8 mouse cellular contexts compared by ENCODE assay signal in genomic region chr7:142316558-142316957, GRCm38 (mm10). TPM values are rescaled to one million over a fixed set of nuclear protein-coding genes. Genes with fewer than 3 reads are reported as not detected.
A peak's percentile ranks its signal among the peaks of the same experiment; 100 is the strongest.
DNase-seq lines count a peak whose midpoint lies in the region; ATAC-seq and TF ChIP-seq lines count a peak whose summit lies in the region.

No protein-coding gene starts in this region.

- H3K4me3 ChIP-seq in lung, adult 2 months (replicated peaks; ENCODE audit: extremely low read depth, low read depth, low read length), result no peak overlapping the region
- no peak overlapping the region for H3K4me3 ChIP-seq in forebrain, embryonic 13.5 days
- no peak overlapping the region for H3K4me3 ChIP-seq in stomach, embryonic 15.5 days (replicated peaks)

- 28% methylated on average over 6 of the region's 6 CpGs for WGBS in lung, adult 2 months
- WGBS in forebrain, embryonic 13.5 days, result 43% methylated on average over 6 of the region's 6 CpGs
- WGBS in stomach, embryonic 15.5 days, result 31% methylated on average over 6 of the region's 6 CpGs

- no peak for TF ChIP-seq POLR2A in lung, adult 2 months (IDR thresholded peaks at IDR 0.05; ENCODE audit: borderline replicate concordance, extremely low read depth, low read depth, low read length)

- H3K9me3 ChIP-seq in forebrain, embryonic 13.5 days (replicated peaks), result no peaks in the 10 kb centered on the region
- H3K9me3 ChIP-seq in stomach, embryonic 15.5 days, result no peaks in the 10 kb centered on the region

- no peaks in the 10 kb centered on the region for H3K27me3 ChIP-seq in forebrain, embryonic 13.5 days
- H3K27me3 ChIP-seq in stomach, embryonic 15.5 days (replicated peaks), result no peaks in the 10 kb centered on the region

- no peak overlapping the region for H3K27ac ChIP-seq in forebrain, embryonic 13.5 days
- H3K27ac ChIP-seq in stomach, embryonic 15.5 days, result no peak overlapping the region

- H3K36me3 ChIP-seq in forebrain, embryonic 13.5 days (ENCODE audit: poor library complexity, severe bottlenecking), result no peaks in the 10 kb centered on the region
- H3K36me3 ChIP-seq in stomach, embryonic 15.5 days, result no peaks in the 10 kb centered on the region

- peak; percentile 55 for TF ChIP-seq CTCF in lung, adult 2 months (IDR thresholded peaks at IDR 0.05; ENCODE audit: insufficient read depth, low read length)

- H3K4me2 ChIP-seq in forebrain, embryonic 13.5 days, result no peak overlapping the region
- no peak overlapping the region for H3K4me2 ChIP-seq in stomach, embryonic 15.5 days

- no peaks in the 10 kb centered on the region for H3K4me1 ChIP-seq in lung, adult 2 months (ENCODE audit: control insufficient read depth, insufficient read depth, low read length)
- peaks cover 7% of the 10 kb centered on the region for H3K4me1 ChIP-seq in forebrain, embryonic 13.5 days
- peaks cover 14% of the 10 kb centered on the region; the same call in 1 of the 2 replicates for H3K4me1 ChIP-seq in stomach, embryonic 15.5 days

- 0 out of 2 replicates have a peak, but pooled peaks have one; percentile 61 for ATAC-seq in forebrain, embryonic 13.5 days
- peak; percentile 51; the same call in 1 of the 2 replicates for ATAC-seq in stomach, embryonic 15.5 days (ENCODE audit: insufficient read depth, low FRiP score, low read depth)

- peak; percentile 29 for DNase-seq in lung, adult 2 months
- no peak for DNase-seq in lung, postnatal 25 days (ENCODE audit: low spot score)
- peak; percentile 36 for DNase-seq in adipocyte (ENCODE audit: low spot score)
- peak; percentile 35 for DNase-seq in kidney, adult 9 months
- DNase-seq in lung, postnatal 36 days, result peak; percentile 41
- DNase-seq in urinary bladder, adult 18-20 months (ENCODE audit: low spot score in 2 of 2), result no peak

- H3K9ac ChIP-seq in forebrain, embryonic 13.5 days, result no peak overlapping the region
- no peak overlapping the region for H3K9ac ChIP-seq in stomach, embryonic 15.5 days

RNA-seq across cellular contexts. Expression of gene Krtap5-4, which starts 13.2 kb away (rescaled TPM):
- polyA plus RNA-seq in lung, adult 2 months (2012; rRNA removed), result not detected in 2 replicates
- not detected in 2 replicates for polyA plus RNA-seq in forebrain, embryonic 13.5 days (2015; fragmentation: Nextera tagmentation; extraction: Ambion mirVana)
- polyA plus RNA-seq in stomach, embryonic 15.5 days (2015; fragmentation: Nextera tagmentation; extraction: Ambion mirVana), result not detected in 2 replicates

RNA-seq across cellular contexts. Expression of gene Krtap5-1, which starts 19.6 kb away (rescaled TPM):
- not detected in 2 replicates for polyA plus RNA-seq in lung, adult 2 months (2012; rRNA removed)
- polyA plus RNA-seq in forebrain, embryonic 13.5 days (2015; fragmentation: Nextera tagmentation; extraction: Ambion mirVana), result not detected in 2 replicates
- not detected in 2 replicates for polyA plus RNA-seq in stomach, embryonic 15.5 days (2015; fragmentation: Nextera tagmentation; extraction: Ambion mirVana)

RNA-seq across cellular contexts. Expression of gene Gm4559, which starts 42.4 kb away (rescaled TPM):
- polyA plus RNA-seq in lung, adult 2 months (2012; rRNA removed), result not detected in 2 replicates
- polyA plus RNA-seq in forebrain, embryonic 13.5 days (2015; fragmentation: Nextera tagmentation; extraction: Ambion mirVana), result not detected in 2 replicates
- polyA plus RNA-seq in stomach, embryonic 15.5 days (2015; fragmentation: Nextera tagmentation; extraction: Ambion mirVana), result not detected in 2 replicates

RNA-seq across cellular contexts. Expression of gene Ifitm10, which starts 57.0 kb away (rescaled TPM):
- 48.5 and 49.1 TPM in 2 replicates for polyA plus RNA-seq in lung, adult 2 months (2012; rRNA removed)
- polyA plus RNA-seq in forebrain, embryonic 13.5 days (2015; fragmentation: Nextera tagmentation; extraction: Ambion mirVana), result 0.96 and 1.1 TPM in 2 replicates
- 1.7 and 2.8 TPM in 2 replicates for polyA plus RNA-seq in stomach, embryonic 15.5 days (2015; fragmentation: Nextera tagmentation; extraction: Ambion mirVana)

RNA-seq across cellular contexts. Expression of gene Gm2431, which starts 58.4 kb away (rescaled TPM):
- not detected in 2 replicates for polyA plus RNA-seq in lung, adult 2 months (2012; rRNA removed)
- not detected in 2 replicates for polyA plus RNA-seq in forebrain, embryonic 13.5 days (2015; fragmentation: Nextera tagmentation; extraction: Ambion mirVana)
- polyA plus RNA-seq in stomach, embryonic 15.5 days (2015; fragmentation: Nextera tagmentation; extraction: Ambion mirVana), result not detected in 2 replicates

Comparison
In these comparisons a context has a peak if more than half of its experiments do, and no peak if none do; other contexts are left out.
1. DNase-seq: peak in lung, adult 2 months (single experiment), adipocyte (single experiment), kidney, adult 9 months (single experiment) and lung, postnatal 36 days (single experiment); none in lung, postnatal 25 days (single experiment) and urinary bladder, adult 18-20 months (0 of 2).